In the genomic region with DNA sequence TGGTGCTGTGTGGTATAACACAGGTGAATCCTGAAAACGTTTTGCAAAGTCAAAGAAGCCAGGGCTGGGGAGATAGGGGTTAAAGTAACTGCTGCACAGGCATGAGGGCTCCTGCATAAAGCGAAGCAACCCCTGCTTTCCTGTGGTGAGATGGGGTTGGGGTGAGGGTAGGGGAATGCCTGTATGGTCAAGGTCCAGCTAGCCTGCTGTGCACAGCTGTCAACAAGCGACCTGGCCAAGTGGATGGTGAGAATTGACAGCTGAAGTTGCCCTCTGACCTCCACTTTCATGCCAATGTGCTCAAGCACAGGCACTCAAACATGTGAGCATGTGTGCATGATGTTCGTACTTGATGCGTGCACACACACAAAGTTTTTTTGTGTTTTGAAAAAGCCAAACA, we compare ENCODE assay signal across 11 mouse cellular contexts.
"Had no signal": no experiment of that assay in that cellular context is flagged by ENCODE, and none has a peak within 500 bp of the region (broad histone marks: within the 10 kb centered on the region; RNA-seq: fewer than 3 reads in every experiment).

No protein-coding gene starts in this region.

- H3K36me3 ChIP-seq: hindbrain, embryonic 13.5 days; intestine, embryonic 15.5 days; kidney, embryonic 15.5 days; limb, embryonic 15.5 days had no signal

- H3K27me3 ChIP-seq: hindbrain, embryonic 13.5 days; intestine, embryonic 15.5 days; kidney, embryonic 15.5 days; limb, embryonic 15.5 days had no signal

- H3K4me2 ChIP-seq: hindbrain, embryonic 13.5 days; intestine, embryonic 15.5 days; kidney, embryonic 15.5 days; limb, embryonic 15.5 days; midbrain, embryonic 11.5 days had no signal

- H3K4me3 ChIP-seq: hindbrain, embryonic 13.5 days; intestine, embryonic 15.5 days; kidney, embryonic 15.5 days; limb, embryonic 15.5 days had no signal

- ATAC-seq: intestine, embryonic 15.5 days; midbrain, embryonic 16.5 days had no signal

- H3K9me3 ChIP-seq: hindbrain, embryonic 13.5 days; intestine, embryonic 15.5 days; kidney, embryonic 15.5 days; limb, embryonic 15.5 days had no signal

- H3K27ac ChIP-seq: hindbrain, embryonic 13.5 days; intestine, embryonic 15.5 days; kidney, embryonic 15.5 days; limb, embryonic 15.5 days had no signal

- DNase-seq: kidney, adult 18-20 months; layer of hippocampus, adult 9-11 months; layer of hippocampus, postnatal 36 days; right cerebral cortex, postnatal 14 days; thymus, postnatal 4 days had no signal

- H3K9ac ChIP-seq: hindbrain, embryonic 13.5 days; intestine, embryonic 15.5 days; kidney, embryonic 15.5 days; limb, embryonic 15.5 days had no signal

- H3K4me1 ChIP-seq: intestine, embryonic 15.5 days; kidney, embryonic 15.5 days; limb, embryonic 15.5 days had no signal
